Mouse (Mus musculus): ENCODE results near the gene Git2. TPM values are rescaled to one million over a fixed set of nuclear protein-coding genes. Genes with fewer than 3 reads are reported as not detected.

Git2 gene
- polyA plus RNA-seq, 1 experiment: not detected

- H3K4me1 ChIP-seq (ENCODE audit: control insufficient read depth, insufficient read depth, low read length): no peaks in the 10 kb centered on the region
- H3K4me3 ChIP-seq (ENCODE audit: insufficient read depth, low read depth, low read length): no peak overlapping the region
- TF ChIP-seq CTCF (IDR thresholded peaks at IDR 0.05; ENCODE audit: insufficient read depth, low read depth, low read length) (no peak), POLR2A (IDR thresholded peaks at IDR 0.05; ENCODE audit: insufficient read depth, low read depth, low read length) (no peak)
- WGBS: 88% methylated on average over 10 of the region's 10 CpGs
- no peak overlapping the region for H3K27ac ChIP-seq (ENCODE audit: insufficient read depth, low read depth, low read length)
Measured at GRCm38 (mm10) chr5:114742572-114742971, 32.7 kb downstream of the Git2 start.

DNA sequence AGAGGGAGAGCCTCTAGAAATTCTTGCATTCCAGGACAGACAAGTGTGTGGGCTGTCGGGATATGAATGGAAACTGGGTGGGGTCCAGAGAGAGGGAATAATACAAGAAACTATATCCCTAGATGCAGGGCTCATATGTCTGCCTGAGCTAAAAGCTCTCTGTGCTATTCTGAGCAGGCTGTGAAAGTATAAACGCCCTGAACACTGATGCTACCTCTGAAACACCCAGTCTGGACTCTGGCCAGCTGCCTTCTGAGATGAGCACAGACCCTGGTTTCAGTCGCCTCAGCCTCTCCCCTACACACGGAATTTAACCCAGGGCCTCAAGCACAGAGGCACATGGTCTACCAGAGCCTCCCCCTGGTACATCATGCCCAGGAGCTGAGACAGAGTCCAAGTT, 34.7 kb downstream of the Git2 start:
- no peak overlapping the region for H3K27ac ChIP-seq (ENCODE audit: insufficient read depth, low read depth, low read length)
- H3K4me1 ChIP-seq (ENCODE audit: control insufficient read depth, insufficient read depth, low read length): 0 out of 2 replicates have a peak, but pooled peaks cover 6% of the 10 kb centered on the region
- H3K4me3 ChIP-seq (ENCODE audit: insufficient read depth, low read depth, low read length): no peak overlapping the region
- TF ChIP-seq CTCF (IDR thresholded peaks at IDR 0.05; ENCODE audit: insufficient read depth, low read depth, low read length) (no peak), POLR2A (IDR thresholded peaks at IDR 0.05; ENCODE audit: insufficient read depth, low read depth, low read length) (no peak)
- 44% methylated on average over 4 of the region's 4 CpGs for WGBS

GRCm38 (mm10) chr5:114738707-114739241, 36.5 kb downstream of the Git2 start:
- TF ChIP-seq POLR2A (IDR thresholded peaks at IDR 0.05; ENCODE audit: insufficient read depth, low read depth, low read length): no peak
- TF ChIP-seq CTCF (IDR thresholded peaks at IDR 0.05; ENCODE audit: insufficient read depth, low read depth, low read length): no peak
- WGBS: 80% methylated on average over 12 of the region's 12 CpGs
- 0 out of 2 replicates have a peak, but pooled peaks cover 6% of the 10 kb centered on the region for H3K4me1 ChIP-seq (ENCODE audit: control insufficient read depth, insufficient read depth, low read length)
- H3K27ac ChIP-seq (ENCODE audit: insufficient read depth, low read depth, low read length): no peak overlapping the region
- H3K4me3 ChIP-seq (ENCODE audit: insufficient read depth, low read depth, low read length): no peak overlapping the region

DNA sequence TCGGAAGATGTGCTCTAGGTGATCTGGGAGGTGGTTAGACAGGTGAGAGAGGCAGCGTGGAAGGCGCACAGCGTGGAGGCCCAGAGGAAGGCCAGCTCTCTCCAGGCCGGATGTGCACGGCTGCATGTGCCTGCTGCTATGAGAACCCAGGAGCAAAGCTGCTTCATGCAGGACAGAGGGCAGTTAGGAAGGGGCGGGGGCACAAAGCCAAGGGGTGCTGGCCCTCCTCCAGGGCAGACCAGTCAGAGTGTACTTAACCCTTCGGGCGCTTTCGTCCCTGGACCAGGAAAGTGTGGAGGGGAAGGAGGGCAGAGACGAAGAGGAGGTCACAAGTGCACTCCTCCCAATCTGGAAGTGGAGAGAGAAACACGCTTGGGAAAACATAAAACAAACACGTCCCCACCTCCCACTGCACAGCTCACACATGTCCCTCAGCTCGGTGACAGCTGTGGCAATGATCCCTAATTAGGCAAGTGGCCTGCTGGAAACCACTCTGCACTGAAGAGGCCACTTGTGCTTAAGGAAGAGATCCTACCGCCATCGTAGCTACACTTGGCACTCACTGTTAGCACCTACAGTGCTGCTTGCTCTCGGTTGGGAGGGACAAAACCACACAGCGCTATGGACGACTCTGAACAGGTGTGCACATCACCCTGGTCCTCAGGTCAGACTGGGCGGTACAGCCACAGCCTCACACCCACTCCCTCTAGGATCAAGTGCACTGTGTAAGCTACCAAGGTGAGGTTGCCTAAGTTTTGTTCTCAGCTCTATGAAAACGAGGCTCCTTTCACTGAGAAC, 38.0 kb downstream of the Git2 start:
- no peak overlapping the region for H3K27ac ChIP-seq (ENCODE audit: insufficient read depth, low read depth, low read length)
- TF ChIP-seq CTCF (IDR thresholded peaks at IDR 0.05; ENCODE audit: insufficient read depth, low read depth, low read length) (no peak), POLR2A (IDR thresholded peaks at IDR 0.05; ENCODE audit: insufficient read depth, low read depth, low read length) (no peak)
- no peak overlapping the region for H3K4me3 ChIP-seq (ENCODE audit: insufficient read depth, low read depth, low read length)
- WGBS: 64% methylated on average over 21 of the region's 21 CpGs
- 0 out of 2 replicates have a peak, but pooled peaks cover 6% of the 10 kb centered on the region for H3K4me1 ChIP-seq (ENCODE audit: control insufficient read depth, insufficient read depth, low read length)

DNA sequence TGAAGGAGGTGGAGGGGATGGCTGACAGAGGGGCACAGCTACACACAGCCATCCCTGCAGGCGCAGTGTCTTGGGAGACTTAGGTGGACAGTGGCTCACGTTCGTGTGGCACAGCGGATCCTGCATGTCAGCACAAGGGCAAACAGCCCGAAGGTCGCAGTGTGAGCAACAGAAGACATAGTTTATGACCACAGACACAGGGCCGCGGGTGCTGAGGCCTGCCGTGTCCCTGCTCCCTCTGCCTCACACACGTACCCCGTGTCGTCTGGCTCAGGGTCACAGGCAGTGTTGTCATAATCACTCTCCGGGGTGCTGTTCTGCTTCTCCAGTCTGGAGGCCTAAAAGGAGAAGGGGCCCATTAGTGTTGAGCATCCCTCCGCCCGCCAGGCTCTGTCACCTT, 41.7 kb downstream of the Git2 start:
- 92% methylated on average over 15 of the region's 15 CpGs for WGBS
- TF ChIP-seq CTCF (IDR thresholded peaks at IDR 0.05; ENCODE audit: insufficient read depth, low read depth, low read length) (no peak), POLR2A (IDR thresholded peaks at IDR 0.05; ENCODE audit: insufficient read depth, low read depth, low read length) (no peak)
- H3K4me3 ChIP-seq (ENCODE audit: insufficient read depth, low read depth, low read length): no peak overlapping the region

GRCm38 (mm10) chr5:114731969-114732368, 43.3 kb downstream of the Git2 start:
- WGBS: 93% methylated on average over 15 of the region's 15 CpGs
- H3K4me1 ChIP-seq (ENCODE audit: control insufficient read depth, insufficient read depth, low read length): no peaks in the 10 kb centered on the region
- H3K27ac ChIP-seq (ENCODE audit: insufficient read depth, low read depth, low read length): no peak overlapping the region
- no peak for TF ChIP-seq POLR2A (IDR thresholded peaks at IDR 0.05; ENCODE audit: insufficient read depth, low read depth, low read length)
- no peak for TF ChIP-seq CTCF (IDR thresholded peaks at IDR 0.05; ENCODE audit: insufficient read depth, low read depth, low read length)
- no peak overlapping the region for H3K4me3 ChIP-seq (ENCODE audit: insufficient read depth, low read depth, low read length)

More for the DNA sequence above, 41.7 kb downstream of the Git2 start:
- 0 out of 2 replicates have a peak, but pooled peaks cover 6% of the 10 kb centered on the region for H3K4me1 ChIP-seq (ENCODE audit: control insufficient read depth, insufficient read depth, low read length)
- no peak overlapping the region for H3K27ac ChIP-seq (ENCODE audit: insufficient read depth, low read depth, low read length)

DNA sequence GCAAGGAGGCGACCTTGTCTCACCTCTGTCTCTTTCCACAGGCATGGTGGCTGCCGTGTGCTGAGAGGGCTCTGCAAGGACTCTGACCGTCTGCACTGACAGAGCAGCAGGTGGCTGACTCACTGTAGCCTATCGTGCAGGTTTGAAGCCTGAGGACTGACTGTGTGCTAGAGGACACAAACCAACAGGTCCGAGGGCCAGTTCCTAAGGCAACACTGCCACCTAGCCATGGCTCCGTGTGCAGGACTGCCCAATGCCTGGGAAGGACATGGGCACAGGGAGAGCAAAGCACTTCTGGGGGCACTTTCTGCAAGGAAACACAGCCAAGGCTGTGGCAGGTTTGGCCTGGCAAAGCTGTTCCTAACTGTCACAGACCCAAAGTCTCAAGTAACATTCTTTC, 43.8 kb downstream of the Git2 start:
- TF ChIP-seq POLR2A (IDR thresholded peaks at IDR 0.05; ENCODE audit: insufficient read depth, low read depth, low read length) (no peak), CTCF (IDR thresholded peaks at IDR 0.05; ENCODE audit: insufficient read depth, low read depth, low read length) (no peak)

DNA sequence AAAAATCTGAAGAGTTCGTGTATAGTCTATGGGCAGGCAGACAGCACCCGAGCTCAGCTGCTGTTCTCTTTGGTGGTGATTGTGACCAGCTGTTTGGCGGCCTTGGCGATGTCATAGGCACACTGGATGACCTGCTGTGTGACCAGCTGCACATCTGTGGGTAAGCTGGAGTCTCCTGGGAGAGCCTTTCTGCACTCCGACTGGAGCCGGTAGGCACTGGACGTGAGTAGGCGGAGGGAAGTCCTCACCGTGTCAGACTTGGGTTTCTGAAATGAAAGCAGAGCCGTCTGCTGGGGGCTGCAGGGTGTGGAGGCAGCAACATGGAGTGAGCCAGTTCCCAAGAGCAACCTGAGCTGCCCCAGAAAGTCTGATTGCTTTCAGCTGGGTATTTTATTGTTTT, 45.2 kb downstream of the Git2 start:
- H3K27ac ChIP-seq (ENCODE audit: insufficient read depth, low read depth, low read length): no peak overlapping the region
- WGBS: 56% methylated on average over 10 of the region's 10 CpGs
- no peak overlapping the region for H3K4me3 ChIP-seq (ENCODE audit: insufficient read depth, low read depth, low read length)
- H3K4me1 ChIP-seq (ENCODE audit: control insufficient read depth, insufficient read depth, low read length): no peaks in the 10 kb centered on the region
- TF ChIP-seq POLR2A (IDR thresholded peaks at IDR 0.05; ENCODE audit: insufficient read depth, low read depth, low read length): no peak
- no peak for TF ChIP-seq CTCF (IDR thresholded peaks at IDR 0.05; ENCODE audit: insufficient read depth, low read depth, low read length)

More for the DNA sequence above, 43.8 kb downstream of the Git2 start:
- Histone ChIP-seq H3K4me3 (ENCODE audit: insufficient read depth, low read depth, low read length) (no peak overlapping the region), H3K27ac (ENCODE audit: insufficient read depth, low read depth, low read length) (no peak overlapping the region), H3K4me1 (ENCODE audit: control insufficient read depth, insufficient read depth, low read length) (no peaks in the 10 kb centered on the region)
- WGBS: 66% methylated on average over 6 of the region's 6 CpGs

DNA sequence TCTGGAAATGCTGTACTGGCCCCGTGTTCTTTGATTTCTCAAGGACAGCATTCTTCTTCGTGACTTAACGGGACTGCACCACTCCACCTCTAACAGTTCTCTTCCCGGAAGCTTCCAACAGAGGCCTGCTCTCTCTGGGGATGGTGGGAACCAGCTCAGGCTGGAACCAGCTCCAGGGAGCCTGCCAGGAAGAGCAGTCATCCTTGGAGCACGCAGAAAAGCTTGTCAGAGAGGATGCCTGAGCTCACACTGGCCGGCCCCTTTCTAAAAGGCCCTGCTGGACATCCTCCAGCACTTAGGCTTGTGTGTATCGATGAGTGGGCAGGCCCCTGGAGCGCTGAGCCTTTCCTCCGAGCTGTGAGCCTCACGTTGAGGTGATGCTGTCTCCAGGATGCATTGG, 47.2 kb downstream of the Git2 start:
- WGBS: 70% methylated on average over 10 of the region's 10 CpGs
- Histone ChIP-seq H3K4me1 (ENCODE audit: control insufficient read depth, insufficient read depth, low read length) (0 out of 2 replicates have a peak, but pooled peaks cover 3% of the 10 kb centered on the region), H3K27ac (ENCODE audit: insufficient read depth, low read depth, low read length) (no peak overlapping the region), H3K4me3 (ENCODE audit: insufficient read depth, low read depth, low read length) (no peak overlapping the region)
- TF ChIP-seq CTCF (IDR thresholded peaks at IDR 0.05; ENCODE audit: insufficient read depth, low read depth, low read length) (no peak), POLR2A (IDR thresholded peaks at IDR 0.05; ENCODE audit: insufficient read depth, low read depth, low read length) (no peak)

Data from olfactory bulb, adult 2 months (tissue).